Mouse (Mus musculus) NIH3T3 (cell line): ENCODE data around the gene Plxnc1.

ENCODE experiments used
- DNase-seq: peaks from one replicate; pipeline ENCODE4 v3.0.0-alpha.2; 2012; ENCODE audit warnings: low read depth

Gene Plxnc1

GRCm38 (mm10) chr10:94866995-94867856 lies 77.4 kb downstream of the Plxnc1 start:
- DNase-seq = peak; percentile 7

- no peak for DNase-seq
These were observed 79.4 kb downstream of the Plxnc1 start for GRCm38 (mm10) chr10:94865206-94865605.

- DNase-seq = no peak
These were observed 80.3 kb downstream of the Plxnc1 start for GRCm38 (mm10) chr10:94864199-94864928.

GRCm38 (mm10) chr10:94863251-94863650 lies 81.4 kb downstream of the Plxnc1 start:
- no peak for DNase-seq

- no peak for DNase-seq
These were observed 83.8 kb downstream of the Plxnc1 start for GRCm38 (mm10) chr10:94860870-94861269.

GRCm38 (mm10) chr10:94858277-94859033 lies 86.2 kb downstream of the Plxnc1 start:
- no peak for DNase-seq

GRCm38 (mm10) chr10:94850565-94850964 lies 94.1 kb downstream of the Plxnc1 start:
- DNase-seq = no peak

GRCm38 (mm10) chr10:94849930-94850329 lies 94.7 kb downstream of the Plxnc1 start:
- no peak for DNase-seq

- no peak for DNase-seq
These were observed 95.3 kb downstream of the Plxnc1 start for GRCm38 (mm10) chr10:94849360-94849759.

- no peak for DNase-seq
These were observed 96.3 kb downstream of the Plxnc1 start for GRCm38 (mm10) chr10:94848344-94848743.

GRCm38 (mm10) chr10:94846501-94847105 lies 98.0 kb downstream of the Plxnc1 start:
- DNase-seq = no peak

GRCm38 (mm10) chr10:94844692-94845091 lies 99.9 kb downstream of the Plxnc1 start:
- DNase-seq = no peak

GRCm38 (mm10) chr10:94835874-94836273 lies 108.8 kb downstream of the Plxnc1 start:
- no peak for DNase-seq

- DNase-seq = peak; percentile 72
These were observed 115.2 kb downstream of the Plxnc1 start for GRCm38 (mm10) chr10:94829407-94829806.

GRCm38 (mm10) chr10:94828734-94829230 lies 115.9 kb downstream of the Plxnc1 start:
- no peak for DNase-seq

- no peak for DNase-seq
These were observed 116.5 kb downstream of the Plxnc1 start for GRCm38 (mm10) chr10:94827890-94828733.

GRCm38 (mm10) chr10:94827325-94827724 lies 117.3 kb downstream of the Plxnc1 start:
- DNase-seq = no peak

GRCm38 (mm10) chr10:94826436-94826835 lies 118.2 kb downstream of the Plxnc1 start:
- DNase-seq = no peak

GRCm38 (mm10) chr10:94825951-94826350 lies 118.7 kb downstream of the Plxnc1 start:
- DNase-seq = no peak

GRCm38 (mm10) chr10:94823971-94824760 lies 120.5 kb downstream of the Plxnc1 start:
- DNase-seq = peak; percentile 87
